Mouse (Mus musculus) midbrain, embryonic 15.5 days (tissue): Measurements from ENCODE around the gene Tmtc3. TPM values are rescaled to one million over a fixed set of nuclear protein-coding genes. Genes with fewer than 3 reads are reported as not detected.
"Not testable (repeated sequence)": the region's sequence is repeated elsewhere in the genome, so short reads cannot be mapped to it uniquely, and the experiment has no call there.

Source experiments
- ATAC-seq: fragments of 200-750 bp; cut with Nextera tagmentation; replicated peaks from 2 replicates; pipeline ENCODE4 v1.8.0; 2017; ENCODE audit warnings: moderate TSS enrichment
- H3K27ac ChIP-seq: fragments of 300-500 bp; sonication (generic); 2 replicates; pipeline ENCODE4 v1.5.1; 2015; ENCODE audit warnings: mild to moderate bottlenecking, inconsistent platforms
- H3K27me3 ChIP-seq: fragments of 300-500 bp; sonication (generic); replicated peaks from 2 replicates; pipeline ENCODE4 v1.6.1; 2015; ENCODE audit warnings: inconsistent platforms
- H3K36me3 ChIP-seq: fragments of 300-500 bp; sonication (generic); replicated peaks from 2 replicates; pipeline ENCODE4 v1.6.1; 2015; ENCODE audit warnings: inconsistent platforms
- H3K4me1 ChIP-seq: fragments of 300-500 bp; sonication (generic); 2 replicates; pipeline ENCODE4 v1.6.1; 2015; ENCODE audit warnings: inconsistent platforms
- H3K4me2 ChIP-seq: fragments of 300-500 bp; sonication (generic); 2 replicates; pipeline ENCODE4 v1.6.1; 2015; ENCODE audit warnings: inconsistent platforms, mild to moderate bottlenecking, moderate library complexity
- H3K4me3 ChIP-seq: fragments of 300-500 bp; sonication (generic); 2 replicates; pipeline ENCODE4 v1.5.1; 2015; ENCODE audit warnings: mild to moderate bottlenecking, inconsistent platforms
- H3K9ac ChIP-seq: fragments of 300-500 bp; sonication (generic); 2 replicates; pipeline ENCODE4 v1.6.1; 2015; ENCODE audit warnings: mild to moderate bottlenecking, inconsistent platforms
- H3K9me3 ChIP-seq: fragments of 300-500 bp; sonication (generic); 2 replicates; pipeline ENCODE4 v1.6.1; 2016; ENCODE audit warnings: inconsistent platforms
- WGBS: fragments of 180-500 bp; shearing (Covaris S2); methylation state at CpG from one replicate; pipeline ENCODE4 v1.1.7; 2015; ENCODE audit warnings: mixed read lengths; 5-methylcytosine and 5-hydroxymethylcytosine counted together
- polyA plus RNA-seq: library from polyadenylated mRNA; unstranded; fragments of >200 nt; fragmentation: Nextera tagmentation; extraction: Ambion mirVana; gene quantifications from 2 replicates; pipeline ENCODE4 v1.2.1, GENCODE M21; 2015

Tmtc3 gene
- polyA plus RNA-seq, 1 experiment from 2014 or later: 10.0 TPM

DNA sequence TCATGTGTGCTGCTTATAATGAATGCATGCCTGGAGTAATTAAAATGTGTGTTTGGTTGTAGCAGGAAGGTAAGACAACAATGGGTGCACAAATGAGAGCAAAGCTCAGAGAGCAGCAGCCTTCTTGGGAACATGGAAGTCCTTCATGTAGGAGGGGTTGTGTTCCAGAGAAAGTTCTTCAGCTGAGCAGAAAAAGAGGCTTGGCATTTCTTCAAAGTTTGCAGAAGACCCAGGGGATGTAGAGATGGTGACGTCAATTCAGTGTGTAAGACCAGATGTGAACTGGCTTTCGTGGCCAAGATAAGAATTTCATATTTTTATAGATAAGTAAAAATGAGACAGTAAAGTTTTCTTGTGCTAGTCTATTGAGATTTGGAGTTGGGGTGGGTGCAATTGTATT lies 59.6 kb downstream of the Tmtc3 start:
- Histone ChIP-seq H3K9me3 (no peaks in the 10 kb centered on the region), H3K4me2 (no peak overlapping the region), H3K4me1 (no peaks in the 10 kb centered on the region), H3K36me3 (no peaks in the 10 kb centered on the region), H3K9ac (no peak overlapping the region), H3K27ac (no peak overlapping the region), H3K4me3 (no peak overlapping the region), H3K27me3 (no peaks in the 10 kb centered on the region)
- WGBS: 88% methylated on average over 2 of the region's 2 CpGs
- ATAC-seq: no peak

GRCm38 (mm10) chr10:100415566-100415965 lies 71.6 kb downstream of the Tmtc3 start:
- Histone ChIP-seq H3K4me1 (no peaks in the 10 kb centered on the region), H3K9me3 (no peaks in the 10 kb centered on the region)
- WGBS: 91% methylated on average over 7 of the region's 7 CpGs

GRCm38 (mm10) chr10:100402301-100402700 lies 84.8 kb downstream of the Tmtc3 start:
- H3K9me3 ChIP-seq, H3K9ac ChIP-seq, H3K27ac ChIP-seq, H3K36me3 ChIP-seq, ATAC-seq, H3K4me2 ChIP-seq, H3K4me3 ChIP-seq, H3K4me1 ChIP-seq, H3K27me3 ChIP-seq: not testable (repeated sequence)
- 87% methylated on average over 6 of the region's 6 CpGs for WGBS

More at GRCm38 (mm10) chr10:100415566-100415965, 71.6 kb downstream of the Tmtc3 start:
- Histone ChIP-seq H3K4me2 (no peak overlapping the region), H3K27ac (no peak overlapping the region), H3K36me3 (no peaks in the 10 kb centered on the region), H3K27me3 (no peaks in the 10 kb centered on the region), H3K4me3 (no peak overlapping the region), H3K9ac (no peak overlapping the region)
- no peak for ATAC-seq

Other genes starting within 250 kb of the Tmtc3 start
- not detected in 2 replicates for gene Gm4301, start 151.7 kb downstream of the Tmtc3 start, polyA plus RNA-seq
- not detected in 2 replicates for gene Gm4302, start 146.5 kb downstream of the Tmtc3 start, polyA plus RNA-seq
- gene Gm4303, start 141.4 kb downstream of the Tmtc3 start, polyA plus RNA-seq: not detected in 2 replicates
- not detected in 2 replicates for gene Gm4305, start 136.3 kb downstream of the Tmtc3 start, polyA plus RNA-seq
- gene Gm4307, start 126.0 kb downstream of the Tmtc3 start, polyA plus RNA-seq: not detected in 2 replicates
- not detected in 2 replicates for gene Gm4312, start 104.8 kb downstream of the Tmtc3 start, polyA plus RNA-seq
- 6.3 and 6.9 TPM in 2 replicates for gene Cep290, start 208 bp upstream of the Tmtc3 start, polyA plus RNA-seq
- 13.9 and 14.2 TPM in 2 replicates for gene 4930430F08Rik, start 103.1 kb upstream of the Tmtc3 start, polyA plus RNA-seq
- 0.15 TPM in 1 of 2 replicates, not detected in the other for gene 1700017N19Rik, start 103.1 kb upstream of the Tmtc3 start, polyA plus RNA-seq